Mouse (Mus musculus) thymus, adult 2 months (tissue): ENCODE results near the gene Cand2.

ENCODE experiments used
- CTCF ChIP-seq: fragments of 200-500 bp; IDR thresholded peaks from 2 replicates; pipeline ENCODE4 v1.5.1; 2012; ENCODE audit warnings: mild to moderate bottlenecking, control low read depth, low read length, moderate library complexity, borderline replicate concordance; ENCODE audit not compliant: control insufficient read depth, poor library complexity, insufficient read depth; ENCODE audit errors: extremely low read depth
- POLR2A ChIP-seq: fragments of 200-500 bp; IDR thresholded peaks from 2 replicates; pipeline ENCODE4 v1.6.1; 2012; ENCODE audit warnings: mild to moderate bottlenecking, low read length, control low read depth, moderate library complexity; ENCODE audit not compliant: control insufficient read depth, poor library complexity, insufficient read depth; ENCODE audit errors: extremely low read depth

GRCm38 (mm10) chr6:115772604-115773003 is 1.7 kb upstream of the Cand2 start:
- TF ChIP-seq POLR2A = no peak
- TF ChIP-seq CTCF = no peak
